Mouse (Mus musculus): ENCODE measurements around the gene Ifi47. TPM values are rescaled to one million over a fixed set of nuclear protein-coding genes. Genes with fewer than 3 reads are reported as not detected.

The Ifi47 gene
- polyA plus RNA-seq, 1 experiment = 8.7 TPM

DNA sequence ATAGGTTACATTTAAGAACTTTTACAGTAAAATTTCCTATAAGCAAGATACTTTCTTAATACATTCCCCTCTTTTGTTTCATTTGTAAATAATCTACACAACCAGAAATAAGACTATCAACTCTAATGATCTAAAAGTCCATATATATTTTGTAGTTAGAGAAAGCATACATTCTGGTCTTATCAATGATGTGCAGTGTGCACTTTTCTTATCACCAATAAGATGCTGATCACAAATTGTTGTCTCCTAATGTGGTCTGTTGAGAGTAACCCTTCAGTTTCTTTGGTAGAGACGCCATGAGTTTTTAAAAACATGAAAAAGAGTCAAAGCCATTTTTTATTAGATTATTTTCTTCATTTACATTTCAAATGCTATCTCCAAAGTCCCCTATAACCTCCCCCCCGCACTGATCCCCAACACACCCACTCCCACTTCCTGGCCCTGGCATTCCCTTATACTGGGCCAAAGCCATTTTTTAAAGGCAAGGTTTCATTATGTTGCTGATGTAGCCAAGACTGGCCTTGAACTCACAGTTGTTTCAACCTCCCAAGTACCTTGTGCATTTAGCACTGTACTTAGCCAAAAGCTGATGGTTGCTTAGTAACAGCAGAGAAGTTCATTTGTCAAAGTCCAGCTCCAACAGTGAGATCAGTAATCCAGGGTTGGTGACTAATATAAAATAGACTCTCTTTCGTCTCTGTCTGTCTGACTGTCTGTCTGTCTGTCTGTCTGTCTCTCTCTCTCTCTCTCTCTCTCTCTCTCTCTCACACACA, 13.5 kb downstream of the Ifi47 start:
- no peaks in the 10 kb centered on the region for H3K27me3 ChIP-seq (ENCODE audit: control insufficient read depth, insufficient read depth, low read length)
- no peak overlapping the region for H3K4me3 ChIP-seq (ENCODE audit: low read depth, low read length)
- peaks cover 22% of the 10 kb centered on the region for H3K4me1 ChIP-seq (ENCODE audit: control insufficient read depth, insufficient read depth, insufficient read length, low read length)
- no peak for TF ChIP-seq POLR2A (IDR thresholded peaks at IDR 0.05; ENCODE audit: low read depth, low read length)
- TF ChIP-seq CTCF (IDR thresholded peaks at IDR 0.05; ENCODE audit: extremely low read depth, insufficient read length, insufficient replicate concordance, low read depth, low read length) = no peak
- 61% methylated on average over 3 of the region's 3 CpGs for WGBS
- H3K27ac ChIP-seq (ENCODE audit: insufficient read depth, low read depth, low read length) = no peak overlapping the region; the same call in 1 of the 2 replicates
- H3K36me3 ChIP-seq (ENCODE audit: control insufficient read depth, insufficient read depth, low read length) = peaks cover 8% of the 10 kb centered on the region

DNA sequence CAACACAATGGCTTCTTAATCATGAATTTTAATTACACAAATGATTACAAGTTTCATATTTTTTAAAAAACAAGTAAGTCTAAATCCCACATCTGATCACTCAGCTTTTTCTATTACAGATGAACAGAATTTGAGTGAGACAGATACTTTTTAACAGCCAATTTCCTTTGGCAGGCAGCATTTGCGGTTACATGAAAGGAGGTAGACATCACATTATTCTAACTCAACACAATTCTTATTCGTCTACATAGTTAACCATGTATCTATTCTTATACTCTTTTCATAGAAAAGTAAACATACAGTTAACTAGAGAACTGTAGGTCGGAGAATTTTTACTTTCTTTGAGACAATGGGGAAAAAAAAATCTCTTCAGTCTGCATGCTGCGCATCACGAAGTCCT, 14.2 kb downstream of the Ifi47 start:
- TF ChIP-seq CTCF (IDR thresholded peaks at IDR 0.05; ENCODE audit: extremely low read depth, insufficient read length, insufficient replicate concordance, low read depth, low read length) (no peak), POLR2A (IDR thresholded peaks at IDR 0.05; ENCODE audit: low read depth, low read length) (no peak)
- Histone ChIP-seq H3K27me3 (ENCODE audit: control insufficient read depth, insufficient read depth, low read length) (no peaks in the 10 kb centered on the region), H3K4me1 (ENCODE audit: control insufficient read depth, insufficient read depth, insufficient read length, low read length) (peaks cover 22% of the 10 kb centered on the region), H3K36me3 (ENCODE audit: control insufficient read depth, insufficient read depth, low read length) (peaks cover 14% of the 10 kb centered on the region), H3K27ac (ENCODE audit: insufficient read depth, low read depth, low read length) (no peak overlapping the region; the same call in 1 of the 2 replicates), H3K4me3 (ENCODE audit: low read depth, low read length) (no peak overlapping the region)
- 79% methylated on average over 5 of the region's 5 CpGs for WGBS

- no peak overlapping the region for H3K4me3 ChIP-seq (ENCODE audit: low read depth, low read length)
- H3K27me3 ChIP-seq (ENCODE audit: control insufficient read depth, insufficient read depth, low read length) = no peaks in the 10 kb centered on the region
- TF ChIP-seq CTCF (IDR thresholded peaks at IDR 0.05; ENCODE audit: extremely low read depth, insufficient read length, insufficient replicate concordance, low read depth, low read length) = no peak
- no peak for TF ChIP-seq POLR2A (IDR thresholded peaks at IDR 0.05; ENCODE audit: low read depth, low read length)
- H3K36me3 ChIP-seq (ENCODE audit: control insufficient read depth, insufficient read depth, low read length) = peaks cover 20% of the 10 kb centered on the region
- H3K27ac ChIP-seq (ENCODE audit: insufficient read depth, low read depth, low read length) = no peak overlapping the region
- H3K4me1 ChIP-seq (ENCODE audit: control insufficient read depth, insufficient read depth, insufficient read length, low read length) = peaks cover 22% of the 10 kb centered on the region
- 41% methylated on average over 4 of the region's 4 CpGs for WGBS
Measured at GRCm38 (mm10) chr11:49091171-49091570, 14.8 kb downstream of the Ifi47 start.

- H3K4me3 ChIP-seq (ENCODE audit: low read depth, low read length) = no peak overlapping the region
- no peak for TF ChIP-seq CTCF (IDR thresholded peaks at IDR 0.05; ENCODE audit: extremely low read depth, insufficient read length, insufficient replicate concordance, low read depth, low read length)
- no peak for TF ChIP-seq POLR2A (IDR thresholded peaks at IDR 0.05; ENCODE audit: low read depth, low read length)
- WGBS = 97% methylated on average over 1 of the region's 1 CpGs
- H3K36me3 ChIP-seq (ENCODE audit: control insufficient read depth, insufficient read depth, low read length) = peaks cover 26% of the 10 kb centered on the region
- H3K4me1 ChIP-seq (ENCODE audit: control insufficient read depth, insufficient read depth, insufficient read length, low read length) = peaks cover 17% of the 10 kb centered on the region
- H3K27me3 ChIP-seq (ENCODE audit: control insufficient read depth, insufficient read depth, low read length) = no peaks in the 10 kb centered on the region
- H3K27ac ChIP-seq (ENCODE audit: insufficient read depth, low read depth, low read length) = peak overlapping the region; percentile 47; the same call in 1 of the 2 replicates
Measured at GRCm38 (mm10) chr11:49092053-49092586, 15.7 kb downstream of the Ifi47 start.

DNA sequence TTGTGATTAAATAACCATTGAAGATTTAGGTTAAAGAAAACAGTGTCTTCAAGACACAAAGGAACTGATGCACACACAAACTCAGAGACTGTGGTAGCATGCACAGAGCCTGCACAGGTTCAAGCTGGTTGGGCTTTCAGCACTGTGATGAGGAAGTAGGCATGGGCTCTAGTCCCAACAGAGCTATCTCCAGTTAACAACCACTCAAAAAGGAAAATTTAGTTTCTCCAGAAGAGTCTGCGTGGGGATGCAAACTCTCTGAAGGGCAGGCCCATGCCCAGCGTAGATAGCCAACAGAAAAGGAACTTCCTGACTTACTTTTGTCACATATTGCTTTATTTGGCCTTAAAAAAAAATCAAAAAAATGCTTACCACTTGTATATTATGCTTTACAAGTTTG, 16.4 kb downstream of the Ifi47 start:
- H3K27ac ChIP-seq (ENCODE audit: insufficient read depth, low read depth, low read length) = 0 out of 2 replicates have a peak overlapping the region, but pooled peaks have one; percentile 2
- WGBS = 88% methylated on average over 2 of the region's 2 CpGs
- TF ChIP-seq CTCF (IDR thresholded peaks at IDR 0.05; ENCODE audit: extremely low read depth, insufficient read length, insufficient replicate concordance, low read depth, low read length) (no peak), POLR2A (IDR thresholded peaks at IDR 0.05; ENCODE audit: low read depth, low read length) (no peak)
- H3K4me3 ChIP-seq (ENCODE audit: low read depth, low read length) = no peak overlapping the region
- peaks cover 33% of the 10 kb centered on the region for H3K36me3 ChIP-seq (ENCODE audit: control insufficient read depth, insufficient read depth, low read length)
- H3K27me3 ChIP-seq (ENCODE audit: control insufficient read depth, insufficient read depth, low read length) = no peaks in the 10 kb centered on the region
- H3K4me1 ChIP-seq (ENCODE audit: control insufficient read depth, insufficient read depth, insufficient read length, low read length) = peaks cover 17% of the 10 kb centered on the region

- no peaks in the 10 kb centered on the region for H3K27me3 ChIP-seq (ENCODE audit: control insufficient read depth, insufficient read depth, low read length)
- 79% methylated on average over 6 of the region's 6 CpGs for WGBS
- H3K27ac ChIP-seq (ENCODE audit: insufficient read depth, low read depth, low read length) = peak overlapping the region; percentile 46
Measured at GRCm38 (mm10) chr11:49093861-49094660, 17.7 kb downstream of the Ifi47 start.

More at GRCm38 (mm10) chr11:49093861-49094660, 17.7 kb downstream of the Ifi47 start:
- no peak overlapping the region for H3K4me3 ChIP-seq (ENCODE audit: low read depth, low read length)
- H3K4me1 ChIP-seq (ENCODE audit: control insufficient read depth, insufficient read depth, insufficient read length, low read length) = peaks cover 10% of the 10 kb centered on the region
- peaks cover 36% of the 10 kb centered on the region for H3K36me3 ChIP-seq (ENCODE audit: control insufficient read depth, insufficient read depth, low read length)
- no peak for TF ChIP-seq POLR2A (IDR thresholded peaks at IDR 0.05; ENCODE audit: low read depth, low read length)
- TF ChIP-seq CTCF (IDR thresholded peaks at IDR 0.05; ENCODE audit: extremely low read depth, insufficient read length, insufficient replicate concordance, low read depth, low read length) = no peak
